Mouse (Mus musculus) embryonic facial prominence, embryonic 15.5 days (tissue): ENCODE measurements at regions not wholly inside any gene's neighbourhood (a gene's known extent, or its start where the extent isn't known, plus 50 kb on each side); places are given as distances from the start of the nearest gene placed in this dataset.

Experiments
- ATAC-seq: fragments of 200-750 bp; cut with Nextera tagmentation; 2 replicates; pipeline ENCODE4 v1.8.0; 2017; ENCODE audit warnings: low read depth, moderate TSS enrichment; ENCODE audit not compliant: insufficient number of reproducible peaks, low FRiP score, low TSS enrichment
- H3K27ac ChIP-seq: fragments of 300-500 bp; sonication (generic); replicated peaks from 2 replicates; pipeline ENCODE4 v1.5.1; 2015; ENCODE audit warnings: mild to moderate bottlenecking, inconsistent platforms
- H3K27me3 ChIP-seq: fragments of 300-500 bp; sonication (generic); 2 replicates; pipeline ENCODE4 v1.6.1; 2015; ENCODE audit warnings: inconsistent platforms
- H3K36me3 ChIP-seq: fragments of 300-500 bp; sonication (generic); 2 replicates; pipeline ENCODE4 v1.6.1; 2015; ENCODE audit warnings: mild to moderate bottlenecking, inconsistent platforms
- H3K4me1 ChIP-seq: fragments of 300-500 bp; sonication (generic); 2 replicates; pipeline ENCODE4 v1.6.1; 2015; ENCODE audit warnings: inconsistent platforms
- H3K4me2 ChIP-seq: fragments of 300-500 bp; sonication (generic); replicated peaks from 2 replicates; pipeline ENCODE4 v1.6.1; 2015; ENCODE audit warnings: mild to moderate bottlenecking, inconsistent platforms
- H3K4me3 ChIP-seq: fragments of 300-500 bp; sonication (generic); replicated peaks from 2 replicates; pipeline ENCODE4 v1.5.1; 2015; ENCODE audit warnings: mild to moderate bottlenecking, inconsistent platforms
- H3K9ac ChIP-seq: fragments of 300-500 bp; sonication (generic); 2 replicates; pipeline ENCODE4 v1.6.1; 2015; ENCODE audit warnings: inconsistent platforms
- H3K9me3 ChIP-seq: fragments of 300-500 bp; sonication (generic); replicated peaks from 2 replicates; pipeline ENCODE4 v1.6.1; 2016; ENCODE audit warnings: inconsistent platforms
- WGBS: fragments of 180-500 bp; shearing (Covaris S2); methylation state at CpG from one replicate; pipeline ENCODE4 v1.1.7; 2015; 5-methylcytosine and 5-hydroxymethylcytosine counted together

DNA sequence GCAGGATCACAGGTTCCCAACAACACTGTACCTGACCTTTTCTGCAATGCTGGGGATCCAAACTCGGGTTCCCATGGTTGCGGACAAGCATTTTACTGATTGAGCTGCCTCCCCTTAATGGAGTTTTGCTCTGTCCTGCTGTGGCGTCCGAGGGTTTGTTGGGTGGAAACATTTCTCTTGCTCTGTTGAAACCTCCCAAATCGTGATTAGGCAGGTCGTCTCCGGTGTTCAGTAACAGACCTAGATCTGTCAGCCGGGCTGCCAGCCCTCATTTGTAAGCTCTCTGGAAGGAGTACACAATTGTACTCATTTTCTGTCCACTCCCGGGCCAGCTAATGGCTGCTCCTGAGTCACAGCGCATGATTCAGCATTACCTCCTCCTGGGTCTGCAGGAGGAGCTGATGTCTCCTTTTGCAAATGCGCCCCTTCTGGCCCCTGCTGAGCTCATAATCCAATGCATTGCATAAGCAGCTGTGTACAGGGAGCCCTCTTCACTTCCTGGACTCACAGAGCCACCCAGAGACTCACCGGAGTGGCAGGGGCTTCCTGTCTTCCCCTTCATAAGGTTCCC lies 49.8 kb upstream of the Sipa1l2 start:
- no peak overlapping the region for H3K4me2 ChIP-seq
- ATAC-seq, result 0 out of 2 replicates have a peak, but pooled peaks have one; percentile 20

More for the DNA sequence above, 49.8 kb upstream of the Sipa1l2 start:
- no peak overlapping the region for H3K9ac ChIP-seq
- no peaks in the 10 kb centered on the region for H3K9me3 ChIP-seq
- H3K4me1 ChIP-seq, result 0 out of 2 replicates have a peak, but pooled peaks cover 8% of the 10 kb centered on the region
- WGBS, result 43% methylated on average over 12 of the region's 12 CpGs
- H3K27ac ChIP-seq, result no peak overlapping the region
- no peaks in the 10 kb centered on the region for H3K36me3 ChIP-seq
- H3K4me3 ChIP-seq, result no peak overlapping the region
- H3K27me3 ChIP-seq, result no peaks in the 10 kb centered on the region
